Mouse (Mus musculus) c-Kit-positive CD71-positive TER-119-positive erythroid progenitor cells, embryonic 14.5 days (primary cell): ENCODE results near the gene Vwc2l.

Source experiments
- DNase-seq: peaks from one replicate; pipeline ENCODE4 v3.0.0-alpha.2; 2013; ENCODE audit warnings: low spot score

Vwc2l gene

GRCm38 (mm10) chr1:70911235-70911634, 185.7 kb downstream of the Vwc2l start:
- no peak for DNase-seq

- no peak for DNase-seq
Observed at GRCm38 (mm10) chr1:70913071-70913470, 187.6 kb downstream of the Vwc2l start.

DNA sequence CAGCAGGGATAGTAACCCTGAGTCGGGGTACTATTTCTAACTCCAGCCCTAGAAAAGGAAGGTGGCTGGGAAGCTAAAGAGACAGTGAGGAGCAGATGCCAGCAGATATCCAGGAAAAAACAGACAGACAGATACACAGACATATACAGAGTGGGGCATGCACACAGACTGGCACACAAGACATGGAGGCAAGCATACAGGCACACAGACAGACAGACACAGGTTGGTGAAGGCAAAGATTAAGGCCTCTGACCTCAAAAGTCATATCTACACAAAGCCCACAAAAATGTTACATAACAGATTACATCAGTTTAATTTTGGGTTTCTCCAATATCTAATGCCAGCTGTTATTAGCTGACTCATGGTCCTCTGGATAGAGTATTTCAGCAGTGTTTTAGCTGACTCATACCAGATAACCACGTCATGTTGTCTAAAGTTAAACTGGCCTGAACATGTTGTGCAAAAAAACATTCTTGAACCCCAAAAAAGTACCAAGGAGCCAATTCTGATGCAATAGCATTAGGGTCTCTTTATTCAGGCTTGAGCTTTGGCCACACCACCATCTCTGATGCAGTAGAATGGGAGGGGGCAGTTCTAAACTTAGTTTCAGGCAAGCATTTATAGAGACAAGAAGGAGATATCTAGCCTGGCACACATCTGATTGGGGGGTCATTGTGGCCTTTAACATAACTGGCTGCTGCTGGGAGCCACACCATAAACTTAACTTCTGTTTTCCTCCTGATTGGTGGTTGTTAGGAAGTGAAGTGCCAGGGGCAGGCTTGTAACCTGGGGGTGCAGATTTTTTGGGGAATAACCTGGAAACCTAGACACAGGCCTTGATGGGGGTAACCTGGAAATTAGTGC, 192.9 kb downstream of the Vwc2l start:
- DNase-seq, result peak; percentile 50

- DNase-seq, result no peak
Observed at GRCm38 (mm10) chr1:70933016-70933415, 207.5 kb downstream of the Vwc2l start.
